Mouse (Mus musculus): Measurements from ENCODE around the gene Ppp4c. TPM values are rescaled to one million over a fixed set of nuclear protein-coding genes. Genes with fewer than 3 reads are reported as not detected.

Gene Ppp4c
- polyA plus RNA-seq, 1 experiment from 2014 or later = 135 TPM

- Histone ChIP-seq H3K9ac (ENCODE audit: low read depth, low read length) (no peak overlapping the region), H3K36me3 (ENCODE audit: control insufficient read depth, insufficient read depth) (no peaks in the 10 kb centered on the region), H3K27ac (ENCODE audit: low read depth, low read length) (no peak overlapping the region), H3K27me3 (replicated peaks; ENCODE audit: control insufficient read depth, insufficient read depth, low read length) (peaks cover 35% of the 10 kb centered on the region), H3K9me3 (ENCODE audit: control insufficient read depth) (no peaks in the 10 kb centered on the region), H3K4me1 (replicated peaks; ENCODE audit: control insufficient read depth, insufficient read depth, low read length) (no peaks in the 10 kb centered on the region), H3K4me2 (replicated peaks; ENCODE audit: low read depth) (no peak overlapping the region), H3K4me3 (ENCODE audit: low read depth, low read length) (no peak overlapping the region)
- no peak for TF ChIP-seq CTCF (IDR thresholded peaks at IDR 0.05; ENCODE audit: low read depth)
- ATAC-seq = no peak
- 13% methylated on average over 10 of the region's 10 CpGs for WGBS
These were observed 31.6 kb upstream of the Ppp4c start for GRCm38 (mm10) chr7:126823940-126824339.

DNA sequence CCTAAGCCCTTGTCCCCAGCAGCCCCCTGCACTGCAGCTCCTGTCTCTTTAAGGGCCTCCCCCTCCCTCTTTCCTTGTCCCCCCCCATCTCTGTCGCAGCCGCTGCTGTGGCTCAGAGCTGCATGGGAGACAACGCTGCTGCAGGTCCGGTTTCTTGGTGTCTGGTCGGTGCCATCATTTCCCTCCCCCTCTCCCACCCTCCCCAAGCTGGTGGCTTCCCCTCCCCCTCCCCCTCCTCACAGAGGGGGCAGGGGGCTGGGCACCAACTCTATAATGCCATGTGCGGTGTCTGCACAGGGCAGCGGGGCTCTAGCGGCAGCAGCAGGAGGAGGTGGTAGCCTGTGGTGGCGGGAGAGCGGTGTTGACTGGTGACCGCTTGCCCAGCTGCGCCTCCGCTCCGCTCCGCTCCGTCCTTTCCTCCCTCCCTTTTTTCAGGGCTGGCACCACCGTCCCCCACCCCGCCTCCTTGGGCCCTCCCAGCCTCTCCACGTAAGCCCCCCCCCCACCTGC, 31.0 kb upstream of the Ppp4c start:
- peak overlapping the region; percentile 51 for H3K4me2 ChIP-seq (replicated peaks; ENCODE audit: low read depth)
- no peak for TF ChIP-seq CTCF (IDR thresholded peaks at IDR 0.05; ENCODE audit: low read depth)
- WGBS = 4% methylated on average over 15 of the region's 19 CpGs
- H3K9me3 ChIP-seq (ENCODE audit: control insufficient read depth) = no peaks in the 10 kb centered on the region
- H3K27me3 ChIP-seq (replicated peaks; ENCODE audit: control insufficient read depth, insufficient read depth, low read length) = peaks cover 35% of the 10 kb centered on the region
- no peaks in the 10 kb centered on the region for H3K4me1 ChIP-seq (replicated peaks; ENCODE audit: control insufficient read depth, insufficient read depth, low read length)
- ATAC-seq = peak; percentile 19; the same call in 1 of the 2 replicates
- H3K9ac ChIP-seq (ENCODE audit: low read depth, low read length) = no peak overlapping the region
- no peak overlapping the region for H3K27ac ChIP-seq (ENCODE audit: low read depth, low read length)
- H3K4me3 ChIP-seq (ENCODE audit: low read depth, low read length) = peak overlapping the region; percentile 9; the same call in 1 of the 2 replicates
- no peaks in the 10 kb centered on the region for H3K36me3 ChIP-seq (ENCODE audit: control insufficient read depth, insufficient read depth)

DNA sequence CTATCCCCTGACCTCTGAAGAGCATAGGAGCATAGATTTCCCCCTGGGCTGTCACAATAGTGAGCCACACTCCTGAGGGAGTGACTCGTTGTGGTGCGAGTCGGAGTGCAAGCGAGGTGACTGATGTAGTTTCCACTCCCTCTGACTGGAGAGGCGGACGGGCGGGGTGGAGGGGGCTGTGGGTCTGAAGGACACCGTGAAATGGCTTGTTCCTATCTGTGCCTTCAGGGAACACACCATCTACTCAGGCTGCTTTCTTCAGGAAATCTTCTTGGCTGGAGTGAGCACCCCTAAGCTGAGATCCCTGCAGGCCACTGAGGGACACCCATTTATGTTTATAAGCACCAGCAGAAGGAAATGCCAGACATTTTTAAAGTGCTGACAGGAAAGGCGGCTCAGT, 30.4 kb upstream of the Ppp4c start:
- no peak for TF ChIP-seq CTCF (IDR thresholded peaks at IDR 0.05; ENCODE audit: low read depth)
- Histone ChIP-seq H3K4me1 (replicated peaks; ENCODE audit: control insufficient read depth, insufficient read depth, low read length) (no peaks in the 10 kb centered on the region), H3K9ac (ENCODE audit: low read depth, low read length) (no peak overlapping the region), H3K9me3 (ENCODE audit: control insufficient read depth) (no peaks in the 10 kb centered on the region), H3K36me3 (ENCODE audit: control insufficient read depth, insufficient read depth) (no peaks in the 10 kb centered on the region), H3K4me3 (ENCODE audit: low read depth, low read length) (no peak overlapping the region), H3K4me2 (replicated peaks; ENCODE audit: low read depth) (peak overlapping the region; percentile 51), H3K27me3 (replicated peaks; ENCODE audit: control insufficient read depth, insufficient read depth, low read length) (peaks cover 35% of the 10 kb centered on the region), H3K27ac (ENCODE audit: low read depth, low read length) (no peak overlapping the region)
- ATAC-seq = no peak
- 30% methylated on average over 9 of the region's 9 CpGs for WGBS

DNA sequence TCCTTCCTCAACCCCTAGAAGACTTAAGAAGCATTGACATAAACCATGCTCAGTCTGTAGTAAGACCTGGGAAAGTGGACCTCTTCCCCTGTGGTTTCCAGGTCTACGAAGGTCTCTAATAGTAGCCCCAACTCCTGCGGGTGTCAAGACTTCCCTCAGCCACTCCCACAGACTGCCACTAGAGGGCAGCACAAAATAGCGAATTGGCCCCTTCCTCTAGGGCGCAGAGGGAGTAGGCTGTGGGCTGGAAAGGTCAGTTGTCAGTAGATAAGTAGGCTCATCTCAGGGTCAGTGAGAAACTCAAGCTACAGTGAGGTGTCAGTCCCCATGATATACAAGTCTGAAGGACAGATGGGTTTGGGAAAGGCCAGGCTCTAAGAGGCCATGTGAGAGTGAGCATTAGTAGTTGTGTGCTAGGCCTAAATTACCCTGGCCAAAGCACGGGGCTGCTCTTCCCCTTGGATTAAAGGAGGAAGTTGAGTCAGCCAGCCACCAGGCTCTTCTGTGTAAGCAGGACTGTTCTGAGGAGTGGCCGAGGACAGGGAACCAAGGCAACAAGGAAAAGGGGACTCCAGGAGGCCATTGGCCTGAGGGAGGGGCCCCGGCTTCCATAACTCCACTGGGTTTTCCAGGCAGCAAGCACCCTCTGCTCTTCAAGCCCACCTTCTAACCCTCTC, 29.7 kb upstream of the Ppp4c start:
- H3K27ac ChIP-seq (ENCODE audit: low read depth, low read length) = no peak overlapping the region
- no peaks in the 10 kb centered on the region for H3K9me3 ChIP-seq (ENCODE audit: control insufficient read depth)
- H3K9ac ChIP-seq (ENCODE audit: low read depth, low read length) = no peak overlapping the region
- H3K27me3 ChIP-seq (replicated peaks; ENCODE audit: control insufficient read depth, insufficient read depth, low read length) = peaks cover 35% of the 10 kb centered on the region
- no peaks in the 10 kb centered on the region for H3K36me3 ChIP-seq (ENCODE audit: control insufficient read depth, insufficient read depth)
- H3K4me3 ChIP-seq (ENCODE audit: low read depth, low read length) = no peak overlapping the region
- H3K4me2 ChIP-seq (replicated peaks; ENCODE audit: low read depth) = no peak overlapping the region
- H3K4me1 ChIP-seq (replicated peaks; ENCODE audit: control insufficient read depth, insufficient read depth, low read length) = no peaks in the 10 kb centered on the region
- peak; percentile 94 for TF ChIP-seq CTCF (IDR thresholded peaks at IDR 0.05; ENCODE audit: low read depth)
- 0 out of 2 replicates have a peak, but pooled peaks have one; percentile 19 for ATAC-seq
- 27% methylated on average over 7 of the region's 7 CpGs for WGBS

DNA sequence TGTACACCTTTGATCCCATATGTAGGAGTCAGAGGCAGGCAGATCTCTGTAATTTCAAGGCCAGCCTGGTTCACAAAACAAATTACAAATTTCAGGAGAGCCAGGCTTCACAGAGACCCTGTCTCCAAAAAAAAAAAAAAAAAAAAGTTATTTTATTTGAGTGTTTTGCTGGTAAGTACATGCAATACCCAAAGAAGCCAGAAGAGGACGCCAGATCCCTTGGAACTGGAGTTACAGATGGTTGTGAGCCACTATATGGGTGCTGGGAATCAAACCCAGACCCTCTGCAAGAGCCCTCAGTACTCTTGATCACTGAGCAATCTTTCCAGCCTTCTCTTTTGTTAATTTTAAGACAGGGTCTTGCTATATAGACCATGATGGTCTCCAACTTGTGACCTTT, 26.5 kb upstream of the Ppp4c start:
- no peak for ATAC-seq
- no peak overlapping the region for H3K4me3 ChIP-seq (ENCODE audit: low read depth, low read length)
- H3K9ac ChIP-seq (ENCODE audit: low read depth, low read length) = no peak overlapping the region
- no peaks in the 10 kb centered on the region for H3K9me3 ChIP-seq (ENCODE audit: control insufficient read depth)
- peak; percentile 34 for TF ChIP-seq CTCF (IDR thresholded peaks at IDR 0.05; ENCODE audit: low read depth)
- H3K4me1 ChIP-seq (replicated peaks; ENCODE audit: control insufficient read depth, insufficient read depth, low read length) = no peaks in the 10 kb centered on the region
- H3K27me3 ChIP-seq (replicated peaks; ENCODE audit: control insufficient read depth, insufficient read depth, low read length) = peaks cover 16% of the 10 kb centered on the region
- WGBS = 16% methylated on average over 1 of the region's 1 CpGs
- no peak overlapping the region for H3K27ac ChIP-seq (ENCODE audit: low read depth, low read length)
- no peaks in the 10 kb centered on the region for H3K36me3 ChIP-seq (ENCODE audit: control insufficient read depth, insufficient read depth)
- H3K4me2 ChIP-seq (replicated peaks; ENCODE audit: low read depth) = no peak overlapping the region

DNA sequence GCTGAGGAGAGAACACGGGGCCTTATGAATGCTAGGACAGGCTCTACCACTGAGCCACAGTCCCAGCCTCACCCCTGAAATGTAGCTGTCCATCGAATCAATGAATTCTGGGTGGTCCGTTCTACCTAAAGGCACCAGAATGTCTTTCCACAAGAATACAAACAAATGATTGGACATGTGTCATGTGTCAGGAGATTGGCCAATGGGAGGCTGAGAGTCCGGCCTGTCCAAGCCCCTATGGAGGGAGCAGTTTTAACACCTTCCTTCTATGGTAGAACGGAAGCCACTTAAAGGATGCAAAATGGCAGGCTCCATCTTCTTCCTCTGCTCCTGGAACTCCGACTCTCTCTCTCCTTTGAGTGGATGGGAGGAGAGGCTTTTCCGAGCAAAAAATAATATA, 25.3 kb upstream of the Ppp4c start:
- Histone ChIP-seq H3K4me2 (replicated peaks; ENCODE audit: low read depth) (no peak overlapping the region), H3K27me3 (replicated peaks; ENCODE audit: control insufficient read depth, insufficient read depth, low read length) (peaks cover 6% of the 10 kb centered on the region), H3K9ac (ENCODE audit: low read depth, low read length) (no peak overlapping the region), H3K4me3 (ENCODE audit: low read depth, low read length) (no peak overlapping the region), H3K36me3 (ENCODE audit: control insufficient read depth, insufficient read depth) (no peaks in the 10 kb centered on the region), H3K27ac (ENCODE audit: low read depth, low read length) (no peak overlapping the region), H3K4me1 (replicated peaks; ENCODE audit: control insufficient read depth, insufficient read depth, low read length) (no peaks in the 10 kb centered on the region), H3K9me3 (ENCODE audit: control insufficient read depth) (no peaks in the 10 kb centered on the region)
- ATAC-seq = no peak
- 87% methylated on average over 7 of the region's 7 CpGs for WGBS
- no peak for TF ChIP-seq CTCF (IDR thresholded peaks at IDR 0.05; ENCODE audit: low read depth)
